Mouse (Mus musculus): ENCODE results near the gene Slc38a7. TPM values are rescaled to one million over a fixed set of nuclear protein-coding genes. Genes with fewer than 3 reads are reported as not detected.
A peak's percentile ranks its signal among the peaks of the same experiment; 100 is the strongest.
"Not testable (repeated sequence)": the region's sequence is repeated elsewhere in the genome, so short reads cannot be mapped to it uniquely, and the experiment has no call there.

Gene Slc38a7
- polyA plus RNA-seq, 1 experiment from 2014 or later, result 16.3 TPM

DNA sequence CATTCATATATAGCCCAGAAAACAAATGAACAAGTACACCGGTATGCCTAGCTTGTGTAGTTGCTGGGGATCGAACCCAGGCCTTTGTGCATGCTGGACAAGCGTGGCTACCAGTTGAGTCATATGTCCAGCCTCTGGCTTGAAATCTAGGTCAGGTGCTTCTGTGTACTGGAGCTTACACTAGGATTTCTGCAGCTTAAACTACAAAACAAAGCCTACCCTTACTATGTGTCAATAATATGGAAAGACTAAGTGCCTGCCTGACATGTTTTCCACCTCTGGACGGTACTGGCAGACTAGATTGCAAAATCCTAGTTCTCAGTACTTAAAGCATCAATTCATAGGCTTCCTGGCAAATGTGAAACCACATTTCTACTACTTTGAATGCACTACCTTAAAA, 26.5 kb upstream of the Slc38a7 start:
- Histone ChIP-seq H3K4me2 (replicated peaks) (no peak overlapping the region), H3K4me3 (no peak overlapping the region), H3K4me1 (no peaks in the 10 kb centered on the region), H3K27me3 (no peaks in the 10 kb centered on the region), H3K9me3 (no peaks in the 10 kb centered on the region), H3K9ac (no peak overlapping the region), H3K27ac (no peak overlapping the region), H3K36me3 (peaks cover 28% of the 10 kb centered on the region)
- no peak for ATAC-seq (ENCODE audit: low FRiP score, low read depth)
- 89% methylated on average over 4 of the region's 4 CpGs for WGBS

DNA sequence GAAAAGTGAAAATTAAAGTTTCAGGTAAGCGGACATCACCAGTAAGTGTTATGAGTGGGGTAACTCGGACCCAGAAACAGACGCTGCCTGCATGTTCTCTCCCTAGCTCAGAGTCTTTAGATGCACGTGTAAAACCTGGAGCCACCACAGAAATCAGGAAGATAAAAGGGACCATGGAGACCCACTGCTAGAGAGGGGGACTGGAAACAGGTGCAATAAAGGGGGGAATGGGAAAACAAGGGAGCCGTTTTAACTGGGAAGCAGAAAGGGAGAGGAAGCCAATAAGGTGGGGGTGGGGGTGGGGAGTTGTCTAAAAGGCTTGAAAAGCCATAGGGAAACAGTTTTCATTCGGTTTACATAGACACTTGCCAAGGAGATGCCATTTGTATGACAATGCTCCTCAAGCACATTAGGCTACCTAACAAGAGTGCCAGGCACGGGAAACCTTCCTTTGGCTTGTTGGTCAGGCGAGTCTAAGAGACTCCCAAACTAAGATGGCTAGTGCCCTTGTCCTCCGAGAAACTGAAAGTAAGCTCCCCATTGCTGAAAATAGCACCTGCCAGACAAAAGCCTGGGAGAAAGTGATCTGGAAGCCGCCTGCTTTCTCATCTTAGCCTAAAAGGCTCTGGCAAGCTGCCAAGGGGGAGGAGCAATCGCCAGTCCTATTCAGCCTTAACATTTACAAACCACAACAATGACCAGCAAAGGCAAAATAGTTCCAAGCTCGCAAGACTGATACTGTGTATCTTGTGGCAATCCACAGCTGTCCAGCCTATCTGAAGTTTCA, 25.0 kb upstream of the Slc38a7 start:
- no peak for ATAC-seq (ENCODE audit: low FRiP score, low read depth)
- peaks cover 43% of the 10 kb centered on the region for H3K36me3 ChIP-seq
- 62% methylated on average over 12 of the region's 12 CpGs for WGBS

DNA sequence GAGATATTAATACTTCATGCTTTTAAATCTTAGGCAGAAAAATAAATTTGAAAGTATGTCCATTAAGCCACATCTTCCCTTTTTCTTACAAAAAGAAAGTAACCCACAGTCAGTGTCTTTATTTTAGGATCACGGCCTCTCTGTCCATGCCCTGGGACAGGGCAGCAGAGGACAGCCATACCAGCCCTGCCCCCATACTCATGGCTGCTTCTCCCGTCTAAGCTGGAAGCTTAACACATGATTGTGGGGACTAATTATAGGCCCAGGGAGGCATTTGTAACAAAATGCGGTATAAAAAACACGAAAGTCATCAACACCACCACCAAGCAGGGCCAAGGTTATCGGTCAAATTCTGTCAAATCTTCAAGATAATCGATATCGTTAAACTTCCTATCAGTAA, 21.9 kb upstream of the Slc38a7 start:
- H3K9me3 ChIP-seq, result no peaks in the 10 kb centered on the region
- no peaks in the 10 kb centered on the region for H3K27me3 ChIP-seq
- H3K4me1 ChIP-seq, result no peaks in the 10 kb centered on the region
- no peak overlapping the region for H3K4me2 ChIP-seq (replicated peaks)
- H3K4me3 ChIP-seq, result no peak overlapping the region
- WGBS, result 95% methylated on average over 7 of the region's 7 CpGs
- ATAC-seq (ENCODE audit: low FRiP score, low read depth), result no peak
- H3K36me3 ChIP-seq, result peaks cover 73% of the 10 kb centered on the region
- no peak overlapping the region for H3K9ac ChIP-seq
- H3K27ac ChIP-seq, result no peak overlapping the region

More for the DNA sequence above, 25.0 kb upstream of the Slc38a7 start:
- no peaks in the 10 kb centered on the region for H3K27me3 ChIP-seq
- no peak overlapping the region for H3K4me3 ChIP-seq
- 0 out of 2 replicates have a peak overlapping the region, but pooled peaks have one; percentile 19 for H3K9ac ChIP-seq
- no peaks in the 10 kb centered on the region for H3K4me1 ChIP-seq
- no peak overlapping the region for H3K27ac ChIP-seq
- H3K9me3 ChIP-seq, result no peaks in the 10 kb centered on the region
- H3K4me2 ChIP-seq (replicated peaks), result no peak overlapping the region

DNA sequence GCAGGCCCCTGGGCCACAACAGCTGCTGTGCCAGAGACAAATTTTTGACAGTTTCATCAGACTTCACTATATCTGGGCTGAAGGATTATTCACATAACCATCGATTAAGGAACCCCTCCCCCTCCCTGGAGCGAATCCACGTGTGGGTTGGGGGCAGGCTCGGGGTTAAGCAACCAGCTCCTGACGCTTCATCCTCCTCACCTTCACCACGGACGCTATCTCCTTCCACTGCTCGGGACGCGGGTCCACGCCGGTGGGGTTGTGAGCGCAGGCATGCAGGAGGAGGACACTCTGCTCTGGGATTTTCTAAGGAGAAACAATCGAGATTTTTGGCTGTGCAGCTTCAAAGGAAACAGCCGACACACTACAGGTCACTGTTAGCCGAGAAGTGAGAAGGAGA, 18.4 kb upstream of the Slc38a7 start:
- H3K4me1 ChIP-seq, result no peaks in the 10 kb centered on the region
- H3K27me3 ChIP-seq, result no peaks in the 10 kb centered on the region
- no peak overlapping the region for H3K9ac ChIP-seq
- H3K4me2 ChIP-seq (replicated peaks), result no peak overlapping the region
- 95% methylated on average over 16 of the region's 16 CpGs for WGBS
- no peaks in the 10 kb centered on the region for H3K9me3 ChIP-seq
- H3K4me3 ChIP-seq, result no peak overlapping the region
- H3K36me3 ChIP-seq, result peaks cover 97% of the 10 kb centered on the region
- H3K27ac ChIP-seq, result no peak overlapping the region
- no peak for ATAC-seq (ENCODE audit: low FRiP score, low read depth)

DNA sequence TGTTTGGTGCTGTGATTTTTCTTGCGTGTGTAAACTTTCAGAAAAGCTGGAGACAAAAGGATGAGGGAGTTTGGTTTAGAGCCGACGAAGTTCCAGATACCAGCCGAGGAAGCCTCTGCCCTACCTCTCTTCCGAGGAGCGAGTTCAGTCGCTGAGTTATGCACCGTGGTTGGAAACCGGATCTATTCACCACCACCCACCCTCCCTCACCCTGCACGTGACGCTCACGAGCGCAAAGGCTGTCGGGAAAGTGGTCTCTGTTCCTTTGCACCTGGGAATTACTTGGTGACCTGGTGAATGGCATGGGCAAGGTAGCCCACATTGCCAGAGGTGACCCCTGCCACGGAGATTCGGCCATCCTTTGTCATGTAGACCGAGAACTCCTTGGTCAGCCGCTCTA, 11.5 kb upstream of the Slc38a7 start:
- WGBS, result 94% methylated on average over 18 of the region's 18 CpGs
- ATAC-seq (ENCODE audit: low FRiP score, low read depth); H3K27ac ChIP-seq: not testable (repeated sequence)

DNA sequence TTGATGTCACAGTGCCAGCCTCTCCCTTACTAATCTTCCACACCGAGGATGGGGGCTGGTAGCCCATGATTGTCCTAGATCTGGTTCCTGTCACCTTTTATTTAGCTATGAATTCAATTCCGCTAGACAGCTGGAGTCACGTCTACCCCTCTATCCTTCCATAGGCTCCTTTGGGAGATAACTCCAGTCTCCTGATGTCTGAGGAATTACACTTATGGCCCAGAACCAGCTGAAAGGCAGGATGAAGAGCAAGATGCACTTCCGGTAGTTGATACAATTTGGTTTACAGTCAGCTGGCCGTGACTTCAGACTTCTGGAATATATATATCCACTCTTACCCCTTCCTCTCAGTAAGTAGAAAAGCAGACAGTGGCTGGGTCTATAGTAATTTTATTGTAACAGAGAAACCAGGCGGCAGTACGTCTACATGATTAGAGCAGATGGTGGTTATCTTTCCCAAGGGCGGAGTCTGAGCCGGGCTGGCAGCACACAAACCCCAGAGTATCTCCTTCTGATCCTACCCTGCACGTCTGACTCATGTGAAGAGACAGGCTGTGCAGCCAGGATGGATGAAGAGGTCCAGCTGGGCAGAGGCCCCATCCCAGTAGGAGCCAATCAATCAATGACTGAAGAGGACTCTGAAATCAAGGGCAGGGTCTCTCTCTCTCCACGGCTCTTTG, 10.6 kb upstream of the Slc38a7 start:
- H3K36me3 ChIP-seq, result peaks cover 58% of the 10 kb centered on the region
- H3K9ac ChIP-seq; H3K9me3 ChIP-seq; H3K4me1 ChIP-seq; H3K4me3 ChIP-seq; H3K27me3 ChIP-seq; H3K4me2 ChIP-seq (replicated peaks); ATAC-seq (ENCODE audit: low FRiP score, low read depth); H3K27ac ChIP-seq: not testable (repeated sequence)
- WGBS, result 81% methylated on average over 11 of the region's 11 CpGs

More for the DNA sequence above, 11.5 kb upstream of the Slc38a7 start:
- not testable (repeated sequence) for H3K9ac ChIP-seq; H3K4me3 ChIP-seq; H3K27me3 ChIP-seq; H3K9me3 ChIP-seq; H3K4me2 ChIP-seq (replicated peaks); H3K4me1 ChIP-seq
- peaks cover 67% of the 10 kb centered on the region for H3K36me3 ChIP-seq

DNA sequence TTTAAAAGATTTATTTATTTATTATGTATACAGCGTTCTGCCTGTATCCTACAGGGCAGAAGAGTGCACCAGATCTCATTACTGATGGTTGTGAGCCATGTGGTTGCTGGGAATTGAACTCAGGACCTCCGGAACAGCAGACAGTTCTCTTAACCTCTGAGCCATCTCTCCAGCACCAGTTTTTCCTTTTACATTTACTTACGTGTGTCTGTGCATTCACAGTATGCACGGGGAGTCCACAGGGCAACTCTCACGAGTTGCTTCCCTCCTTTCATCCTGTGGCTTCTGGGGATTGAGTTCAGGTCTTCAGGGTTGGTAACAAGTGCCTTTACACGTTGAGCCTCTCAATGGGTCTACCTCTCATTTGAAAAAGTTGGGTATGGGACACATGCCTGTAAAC, 835 bp upstream of the Slc38a7 start:
- WGBS, result 83% methylated on average over 6 of the region's 6 CpGs
- Histone ChIP-seq H3K4me3 (no peak overlapping the region), H3K9me3 (no peaks in the 10 kb centered on the region), H3K27ac (no peak overlapping the region), H3K36me3 (no peaks in the 10 kb centered on the region), H3K27me3 (no peaks in the 10 kb centered on the region), H3K9ac (no peak overlapping the region), H3K4me1 (peaks cover 10% of the 10 kb centered on the region), H3K4me2 (replicated peaks) (no peak overlapping the region)
- ATAC-seq (ENCODE audit: low FRiP score, low read depth), result no peak

DNA sequence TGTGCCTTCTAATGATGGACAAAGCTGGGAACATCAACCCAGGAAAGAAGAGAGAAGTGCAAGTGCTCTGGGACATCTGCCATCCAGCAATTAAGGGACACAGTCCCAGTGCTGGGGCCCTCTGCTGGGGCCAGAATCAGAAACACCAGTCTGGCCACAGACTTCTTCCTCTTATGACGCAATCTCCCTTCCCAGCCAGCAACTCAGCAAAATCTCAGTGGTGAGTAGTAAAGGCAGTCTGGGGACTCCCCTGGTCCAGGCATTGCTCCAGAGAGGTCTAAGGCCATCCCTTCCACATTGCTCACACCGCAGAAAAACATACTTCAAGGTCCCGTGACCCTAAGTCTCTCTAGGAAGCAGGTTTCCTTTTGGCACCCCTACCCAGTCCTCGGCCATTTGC, 1.0 kb downstream of the Slc38a7 start:
- Histone ChIP-seq H3K36me3 (peaks cover 7% of the 10 kb centered on the region), H3K9ac (peak overlapping the region; percentile 68), H3K27me3 (no peaks in the 10 kb centered on the region), H3K27ac (no peak overlapping the region), H3K4me3 (peak overlapping the region; percentile 59), H3K4me2 (replicated peaks) (peak overlapping the region; percentile 73), H3K4me1 (peaks cover 10% of the 10 kb centered on the region), H3K9me3 (no peaks in the 10 kb centered on the region)
- ATAC-seq (ENCODE audit: low FRiP score, low read depth), result no peak
- WGBS, result 75% methylated on average over 4 of the region's 4 CpGs

DNA sequence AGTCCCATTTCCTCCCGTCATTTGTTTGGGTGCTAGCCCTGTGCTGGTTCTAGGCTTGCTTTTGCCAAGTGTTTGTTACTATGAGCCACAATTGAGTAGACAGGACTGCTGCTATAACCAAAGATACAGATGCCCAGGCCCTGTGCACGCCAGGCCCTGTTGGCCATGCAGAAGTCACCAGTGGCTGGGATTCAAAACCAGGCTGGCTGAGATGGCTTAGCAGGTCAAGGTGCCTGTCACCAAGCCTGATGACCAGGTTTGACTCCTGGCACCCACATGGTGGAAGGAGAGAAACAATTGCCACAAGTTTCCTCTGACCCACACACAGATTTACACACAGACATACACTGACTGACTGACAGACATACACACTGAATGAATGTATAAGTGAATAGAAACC, 3.0 kb downstream of the Slc38a7 start:
- WGBS, result 92% methylated on average over 2 of the region's 2 CpGs
- H3K36me3 ChIP-seq, result peaks cover 16% of the 10 kb centered on the region
- H3K27me3 ChIP-seq, result no peaks in the 10 kb centered on the region
- H3K4me2 ChIP-seq (replicated peaks), result no peak overlapping the region
- no peak for ATAC-seq (ENCODE audit: low FRiP score, low read depth)
- H3K4me1 ChIP-seq, result peaks cover 10% of the 10 kb centered on the region
- H3K9me3 ChIP-seq, result no peaks in the 10 kb centered on the region
- H3K4me3 ChIP-seq, result no peak overlapping the region
- H3K9ac ChIP-seq, result no peak overlapping the region
- no peak overlapping the region for H3K27ac ChIP-seq

DNA sequence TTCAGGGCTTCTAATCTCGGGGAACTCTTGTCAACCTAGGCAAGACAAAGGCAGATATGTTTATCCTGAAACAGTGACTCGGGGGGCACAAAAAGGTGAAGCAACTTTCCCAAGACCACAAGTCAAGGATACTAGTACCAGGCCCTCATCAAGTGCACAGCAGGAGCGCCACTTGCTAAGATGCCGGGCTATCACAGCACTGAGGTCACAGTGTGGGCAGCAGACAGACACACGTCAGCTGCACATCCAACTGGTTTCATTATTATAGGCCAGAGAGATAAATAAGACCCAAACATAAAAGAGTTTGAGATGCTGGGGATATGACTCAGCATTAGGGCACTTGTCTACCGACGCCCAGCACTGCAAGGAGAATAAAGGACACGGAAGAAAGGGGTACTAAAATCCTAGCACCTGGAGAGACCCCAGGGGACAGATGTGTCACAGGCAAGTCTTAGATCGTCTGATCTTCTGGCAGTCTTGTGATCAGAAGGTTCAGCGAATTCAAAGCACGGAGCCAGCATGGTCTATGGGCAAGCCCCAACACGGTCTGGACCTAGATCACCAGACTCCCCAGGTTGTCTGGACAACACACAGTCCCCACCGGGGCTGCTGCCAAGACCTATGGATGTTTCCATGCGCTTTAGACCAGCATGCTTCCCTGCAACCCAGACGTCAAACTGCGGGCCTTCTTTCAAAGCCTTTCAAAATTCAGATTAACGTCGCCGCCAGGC, 4.4 kb downstream of the Slc38a7 start:
- H3K9me3 ChIP-seq, result no peaks in the 10 kb centered on the region
- H3K36me3 ChIP-seq, result peaks cover 27% of the 10 kb centered on the region
- 89% methylated on average over 19 of the region's 19 CpGs for WGBS
- H3K4me3 ChIP-seq, result no peak overlapping the region
- no peak overlapping the region for H3K27ac ChIP-seq
- no peak overlapping the region for H3K9ac ChIP-seq
- H3K4me1 ChIP-seq, result peaks cover 10% of the 10 kb centered on the region
- H3K27me3 ChIP-seq, result no peaks in the 10 kb centered on the region
- ATAC-seq (ENCODE audit: low FRiP score, low read depth), result no peak
- no peak overlapping the region for H3K4me2 ChIP-seq (replicated peaks)

DNA sequence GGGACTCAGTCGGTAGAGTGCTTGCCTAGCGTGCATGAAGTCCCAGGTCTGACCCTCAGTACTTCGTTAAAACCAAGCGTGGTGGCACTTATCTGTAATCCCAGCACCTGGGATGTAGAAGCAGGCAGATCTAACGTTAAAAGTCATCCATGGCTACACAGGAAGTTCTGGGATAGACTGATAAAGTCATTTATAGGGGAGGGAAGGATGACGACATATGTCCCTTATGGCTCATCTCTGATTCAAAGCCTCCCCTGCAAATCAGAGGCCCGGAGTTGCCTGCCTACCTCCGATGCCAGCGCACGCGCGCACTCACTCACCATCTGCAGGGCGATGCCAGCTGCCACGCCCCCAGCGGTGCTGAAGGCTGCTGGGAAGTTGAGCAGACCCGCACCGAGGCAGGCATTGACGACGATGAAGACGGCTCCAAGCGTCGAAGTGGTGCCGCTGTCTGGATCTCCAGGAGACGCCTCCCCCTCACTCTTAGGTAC, 5.2 kb downstream of the Slc38a7 start:
- Histone ChIP-seq H3K4me3 (no peak overlapping the region), H3K4me2 (replicated peaks) (0 out of 2 replicates have a peak overlapping the region, but pooled peaks have one; percentile 11), H3K9me3 (no peaks in the 10 kb centered on the region), H3K9ac (no peak overlapping the region), H3K4me1 (peaks cover 10% of the 10 kb centered on the region), H3K27ac (no peak overlapping the region), H3K36me3 (peaks cover 34% of the 10 kb centered on the region), H3K27me3 (no peaks in the 10 kb centered on the region)
- WGBS, result 81% methylated on average over 24 of the region's 24 CpGs
- ATAC-seq (ENCODE audit: low FRiP score, low read depth), result no peak

DNA sequence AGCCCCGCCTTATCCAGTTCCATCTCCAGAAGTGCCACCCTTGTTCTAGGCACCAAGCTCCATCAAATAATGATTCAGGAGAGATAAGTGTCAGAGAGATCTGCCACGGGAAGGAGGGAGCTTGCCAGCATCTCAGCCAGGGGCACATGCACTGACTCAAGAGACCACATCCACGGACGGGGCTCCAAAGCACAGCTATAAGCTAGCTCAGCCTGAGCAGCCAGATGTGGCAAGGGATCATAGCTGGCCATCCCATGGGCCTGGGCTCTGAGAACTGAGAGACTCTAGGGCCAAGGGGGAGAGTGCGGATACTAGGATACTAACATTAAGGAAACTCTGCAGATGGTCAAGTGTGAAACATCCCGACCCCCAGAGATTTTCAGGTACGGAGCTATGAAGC, 8.3 kb downstream of the Slc38a7 start:
- no peaks in the 10 kb centered on the region for H3K9me3 ChIP-seq
- ATAC-seq (ENCODE audit: low FRiP score, low read depth), result no peak

More for the DNA sequence above, 8.3 kb downstream of the Slc38a7 start:
- Histone ChIP-seq H3K27ac (no peak overlapping the region), H3K4me3 (no peak overlapping the region), H3K27me3 (no peaks in the 10 kb centered on the region), H3K4me1 (no peaks in the 10 kb centered on the region), H3K9ac (no peak overlapping the region), H3K36me3 (peaks cover 63% of the 10 kb centered on the region), H3K4me2 (replicated peaks) (no peak overlapping the region)
- WGBS, result 87% methylated on average over 7 of the region's 7 CpGs

Measured in limb, embryonic 13.5 days (tissue).